In the genomic region with DNA sequence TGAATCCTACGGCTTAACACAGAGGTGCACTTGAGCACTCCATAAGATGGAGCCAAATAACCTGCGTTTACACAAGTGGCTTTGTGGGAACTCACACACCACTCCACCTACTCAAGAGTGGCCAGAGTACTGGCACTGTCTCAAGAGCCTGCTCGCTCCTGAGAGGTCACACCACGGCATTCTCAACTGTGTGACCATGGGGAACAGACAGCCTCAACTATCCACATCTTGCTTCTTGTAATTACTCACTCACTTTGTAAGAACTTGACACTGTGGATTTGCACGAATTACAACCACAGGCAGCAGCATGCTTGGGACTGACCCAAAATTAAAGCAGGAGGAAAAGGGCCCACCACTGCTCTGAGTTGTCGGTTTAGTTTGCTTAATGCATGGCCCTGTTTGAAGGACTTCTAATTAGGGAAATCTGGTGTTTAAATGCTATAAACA, we compare ENCODE assay signal across 8 mouse cellular contexts. TPM values are rescaled to one million over a fixed set of nuclear protein-coding genes. Genes with fewer than 3 reads are reported as not detected.
A peak's percentile ranks its signal among the peaks of the same experiment; 100 is the strongest.
DNase-seq lines count a peak whose midpoint lies in the region; ATAC-seq and TF ChIP-seq lines count a peak whose summit lies in the region.

No protein-coding gene starts in this region.

- peaks cover 14% of the 10 kb centered on the region; the same call in 1 of the 2 replicates for H3K4me1 ChIP-seq in forebrain, postnatal 0 days (ENCODE audit: insufficient read depth)
- peaks cover 15% of the 10 kb centered on the region; the same call in 1 of the 2 replicates for H3K4me1 ChIP-seq in intestine, embryonic 14.5 days (replicated peaks; ENCODE audit: control insufficient read depth, insufficient read depth, low read length)
- peaks cover 13% of the 10 kb centered on the region for H3K4me1 ChIP-seq in neural tube, embryonic 14.5 days (ENCODE audit: control insufficient read depth, insufficient read depth, low read length)

- H3K9ac ChIP-seq in forebrain, postnatal 0 days, result 0 out of 2 replicates have a peak overlapping the region, but pooled peaks have one; percentile 40
- peak overlapping the region; percentile 37 for H3K9ac ChIP-seq in intestine, embryonic 14.5 days (ENCODE audit: low read length)
- peak overlapping the region; percentile 34; the same call in 1 of the 2 replicates for H3K9ac ChIP-seq in neural tube, embryonic 14.5 days (replicated peaks; ENCODE audit: low read depth, low read length)

- TF ChIP-seq POLR2A in brain, embryonic 14.5 days (IDR thresholded peaks at IDR 0.05; ENCODE audit: borderline replicate concordance, extremely low read depth, insufficient read depth, insufficient read length, poor library complexity, severe bottlenecking), result no peak

- ATAC-seq in forebrain, postnatal 0 days, result no peak
- peak; percentile 45 for ATAC-seq in intestine, embryonic 14.5 days (replicated peaks; ENCODE audit: low FRiP score, low TSS enrichment, low read depth)
- ATAC-seq in neural tube, embryonic 14.5 days (ENCODE audit: low read depth), result 0 out of 2 replicates have a peak, but pooled peaks have one; percentile 13

- WGBS in forebrain, postnatal 0 days, result 7% methylated on average over 6 of the region's 6 CpGs
- 6% methylated on average over 6 of the region's 6 CpGs for WGBS in intestine, embryonic 14.5 days
- 28% methylated on average over 6 of the region's 6 CpGs for WGBS in neural tube, embryonic 14.5 days

- no peak overlapping the region for H3K27ac ChIP-seq in forebrain, postnatal 0 days (ENCODE audit: low read depth, low read length)
- H3K27ac ChIP-seq in intestine, embryonic 14.5 days (ENCODE audit: low read depth), result peak overlapping the region; percentile 70
- H3K27ac ChIP-seq in neural tube, embryonic 14.5 days (ENCODE audit: low read depth, low read length), result 0 out of 2 replicates have a peak overlapping the region, but pooled peaks have one; percentile 34

- H3K9me3 ChIP-seq in forebrain, postnatal 0 days (ENCODE audit: low read length), result no peaks in the 10 kb centered on the region
- H3K9me3 ChIP-seq in intestine, embryonic 14.5 days (ENCODE audit: control insufficient read depth, low read length), result no peaks in the 10 kb centered on the region
- H3K9me3 ChIP-seq in neural tube, embryonic 14.5 days (ENCODE audit: control insufficient read depth, low read length), result no peaks in the 10 kb centered on the region

- no peak for TF ChIP-seq CTCF in brain, embryonic 14.5 days (IDR thresholded peaks at IDR 0.05; ENCODE audit: borderline replicate concordance, extremely low read depth, insufficient read depth, insufficient read length)
- no peak for TF ChIP-seq CTCF in forebrain, postnatal 0 days (IDR thresholded peaks at IDR 0.05; ENCODE audit: low read depth)

- no peaks in the 10 kb centered on the region for H3K27me3 ChIP-seq in forebrain, postnatal 0 days (ENCODE audit: insufficient read depth, low read length)
- no peaks in the 10 kb centered on the region for H3K27me3 ChIP-seq in intestine, embryonic 14.5 days (replicated peaks; ENCODE audit: control insufficient read depth, insufficient read depth, low read length)
- H3K27me3 ChIP-seq in neural tube, embryonic 14.5 days (ENCODE audit: control insufficient read depth, insufficient read depth, low read length), result no peaks in the 10 kb centered on the region

- H3K36me3 ChIP-seq in forebrain, postnatal 0 days (ENCODE audit: insufficient read depth), result no peaks in the 10 kb centered on the region
- H3K36me3 ChIP-seq in intestine, embryonic 14.5 days (ENCODE audit: control insufficient read depth, insufficient read depth, low read length), result peaks cover under 1% of the 10 kb centered on the region; the same call in 1 of the 2 replicates
- H3K36me3 ChIP-seq in neural tube, embryonic 14.5 days (ENCODE audit: control insufficient read depth, insufficient read depth, low read length), result no peaks in the 10 kb centered on the region

- DNase-seq in gastrocnemius, adult 18-20 months (ENCODE audit: low spot score), result peak; percentile 53
- DNase-seq in gastrocnemius, adult 8-10 months (ENCODE audit: low spot score in 2 of 2), result no peak
- DNase-seq in brain, embryonic 14.5 days (ENCODE audit: low read depth), result peak; percentile 66
- DNase-seq in forebrain, postnatal 0 days, result peak; percentile 11
- no peak for DNase-seq in intestine, embryonic 14.5 days (ENCODE audit: low spot score)
- DNase-seq in lung, adult 18-20 months, result peak; percentile 90 to 93
- no peak for DNase-seq in thymus, postnatal 10 days (ENCODE audit: low spot score in 2 of 2)

- peak overlapping the region; percentile 48 for H3K4me3 ChIP-seq in forebrain, postnatal 0 days (ENCODE audit: low read depth, low read length)
- peak overlapping the region; percentile 65 for H3K4me3 ChIP-seq in intestine, embryonic 14.5 days (ENCODE audit: low read depth, low read length)
- peak overlapping the region; percentile 40 for H3K4me3 ChIP-seq in neural tube, embryonic 14.5 days (ENCODE audit: low read depth, low read length)

- peak overlapping the region; percentile 59 for H3K4me2 ChIP-seq in forebrain, postnatal 0 days (ENCODE audit: low read depth)
- peak overlapping the region; percentile 50 for H3K4me2 ChIP-seq in intestine, embryonic 14.5 days (ENCODE audit: low read length)
- H3K4me2 ChIP-seq in neural tube, embryonic 14.5 days (ENCODE audit: low read depth, low read length), result peak overlapping the region; percentile 64

RNA-seq across cellular contexts. Expression of gene Dnajb4, which starts 18.3 kb away (rescaled TPM):
- 100 to 1,000 TPM in 1 of 2 experiments, 10 to 100 TPM in 1; 51.5 to 107 TPM for total RNA-seq in gastrocnemius, adult 18-20 months (2021)
- 10 to 100 TPM; 43.8 to 67.3 (median 46.9) TPM for total RNA-seq in gastrocnemius, adult 8-10 months (2022)
- 15.9 and 20.7 TPM in 2 replicates for polyA plus RNA-seq in brain, embryonic 14.5 days (2012; rRNA removed)
- 36.1 and 39.7 TPM in 2 replicates for total RNA-seq in forebrain, postnatal 0 days (2014; rRNA removed)
- polyA plus RNA-seq in forebrain, postnatal 0 days (2015; fragmentation: Nextera tagmentation; extraction: Ambion mirVana), result 28.9 and 41.5 TPM in 2 replicates
- 24.1 and 25.9 TPM in 2 replicates for polyA plus RNA-seq in intestine, embryonic 14.5 days (2014; fragmentation: Nextera tagmentation; extraction: Ambion mirVana)
- 48.6 and 50.4 TPM in 2 replicates for polyA plus RNA-seq in neural tube, embryonic 14.5 days (2014; fragmentation: Nextera tagmentation; extraction: Ambion mirVana)

RNA-seq across cellular contexts. Expression of gene Fubp1, which starts 18.4 kb away (rescaled TPM):
- 10 to 100 TPM; 21.6 to 31.6 TPM for total RNA-seq in gastrocnemius, adult 18-20 months (2021)
- 10 to 100 TPM; 20.1 to 27.7 (median 21.3) TPM for total RNA-seq in gastrocnemius, adult 8-10 months (2022)
- 264 and 329 TPM in 2 replicates for polyA plus RNA-seq in brain, embryonic 14.5 days (2012; rRNA removed)
- 230 and 257 TPM in 2 replicates for total RNA-seq in forebrain, postnatal 0 days (2014; rRNA removed)
- polyA plus RNA-seq in forebrain, postnatal 0 days (2015; fragmentation: Nextera tagmentation; extraction: Ambion mirVana), result 127 and 135 TPM in 2 replicates
- polyA plus RNA-seq in intestine, embryonic 14.5 days (2014; fragmentation: Nextera tagmentation; extraction: Ambion mirVana), result 228 and 242 TPM in 2 replicates
- polyA plus RNA-seq in neural tube, embryonic 14.5 days (2014; fragmentation: Nextera tagmentation; extraction: Ambion mirVana), result 223 and 230 TPM in 2 replicates

RNA-seq across cellular contexts. Expression of gene Gipc2, which starts 25.8 kb away (rescaled TPM):
- under 1 TPM in 1 of 2 experiments, not detected in 1; 0.55 TPM for total RNA-seq in gastrocnemius, adult 18-20 months (2021)
- under 1 TPM in 3 of 4 experiments, not detected in 1; 0.36 to 0.70 (median 0.68) TPM for total RNA-seq in gastrocnemius, adult 8-10 months (2022)
- polyA plus RNA-seq in brain, embryonic 14.5 days (2012; rRNA removed), result 4.6 and 6.0 TPM in 2 replicates
- total RNA-seq in forebrain, postnatal 0 days (2014; rRNA removed), result 12.0 and 13.9 TPM in 2 replicates
- 5.1 and 6.3 TPM in 2 replicates for polyA plus RNA-seq in forebrain, postnatal 0 days (2015; fragmentation: Nextera tagmentation; extraction: Ambion mirVana)
- 96.5 and 103 TPM in 2 replicates for polyA plus RNA-seq in intestine, embryonic 14.5 days (2014; fragmentation: Nextera tagmentation; extraction: Ambion mirVana)
- polyA plus RNA-seq in neural tube, embryonic 14.5 days (2014; fragmentation: Nextera tagmentation; extraction: Ambion mirVana), result 7.7 and 15.2 TPM in 2 replicates

Comparison
In these comparisons a context has a peak if more than half of its experiments do, and no peak if none do; other contexts are left out.
1. DNase-seq: peak in gastrocnemius, adult 18-20 months (single experiment), brain, embryonic 14.5 days (single experiment), forebrain, postnatal 0 days (single experiment) and lung, adult 18-20 months (2 of 2); none in gastrocnemius, adult 8-10 months (0 of 2), intestine, embryonic 14.5 days (single experiment) and thymus, postnatal 10 days (0 of 2).
2. Peak in every context shown above with its lines, with median percentiles within 50 percentile points of each other: H3K4me2 ChIP-seq, H3K4me3 ChIP-seq and H3K9ac ChIP-seq.